Mouse (Mus musculus) small intestine, adult 2 months (tissue): Measurements from ENCODE around the gene Vav3.

ENCODE experiments used
- CTCF ChIP-seq: fragments of 200-500 bp; IDR thresholded peaks from 2 replicates; pipeline ENCODE4 v1.5.1; 2012; ENCODE audit warnings: low read depth, mild to moderate bottlenecking, control low read depth, inconsistent platforms, low read length, moderate library complexity, mixed read lengths; ENCODE audit not compliant: insufficient replicate concordance, insufficient read length; ENCODE audit errors: extremely low read depth
- POLR2A ChIP-seq: fragments of 200-500 bp; IDR thresholded peaks from 2 replicates; pipeline ENCODE4 v1.6.1; 2012; ENCODE audit warnings: low read depth, mild to moderate bottlenecking, control low read depth, inconsistent platforms, low read length, moderate library complexity

DNA sequence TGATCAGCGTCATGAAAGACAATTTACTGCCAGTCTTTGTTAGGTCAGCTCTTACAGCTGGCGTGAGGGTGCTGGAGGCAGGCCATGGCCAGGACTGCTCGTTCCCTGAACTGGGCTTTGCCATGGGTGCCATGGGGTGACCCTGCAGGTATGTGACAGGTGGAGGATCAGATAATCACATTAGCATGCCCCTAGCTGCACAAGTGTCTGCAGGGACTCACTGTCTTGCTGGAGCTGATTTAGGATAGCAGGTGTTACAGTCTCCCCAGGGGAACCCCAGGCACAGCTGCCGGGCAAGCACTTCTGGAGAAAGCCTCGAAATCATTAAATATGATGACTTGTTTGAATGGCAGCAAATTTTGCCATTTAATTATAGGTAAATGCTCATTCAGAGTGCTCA lies 156.0 kb downstream of the Vav3 start:
- no peak for TF ChIP-seq CTCF
- TF ChIP-seq POLR2A, result no peak
